ENCODE assay signal across 8 mouse cellular contexts in the genomic region with DNA sequence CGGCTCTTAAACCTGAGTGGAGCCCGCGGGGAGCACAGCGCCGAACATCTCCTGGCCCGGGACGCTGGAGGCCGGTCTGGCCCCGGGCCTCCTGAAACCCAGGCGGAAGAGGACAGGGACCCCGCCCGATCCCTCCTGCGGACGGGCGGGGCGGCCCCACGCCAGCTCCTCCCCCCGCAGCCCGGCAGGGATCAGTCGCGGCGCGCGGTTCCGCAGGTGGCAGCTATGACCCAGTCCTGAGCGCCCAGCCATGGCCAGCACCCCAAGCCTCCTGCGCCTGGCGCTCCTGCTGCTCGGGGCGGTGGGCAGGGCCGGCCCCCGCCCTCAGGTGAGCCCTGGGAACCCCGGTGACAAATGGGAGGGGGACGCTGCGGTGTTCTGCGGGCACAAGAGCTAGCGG. TPM values are rescaled to one million over a fixed set of nuclear protein-coding genes. Genes with fewer than 3 reads are reported as not detected.
A peak's percentile ranks its signal among the peaks of the same experiment; 100 is the strongest.
DNase-seq lines count a peak whose midpoint lies in the region; ATAC-seq lines count a peak whose summit lies in the region.

A gene (plus strand): TSS at position 191 of the 400 bp plus-strand sequence.

- no peak within 1 kb of the TSS for H3K27ac ChIP-seq in kidney, embryonic 16.5 days (ENCODE audit: low read length)
- no peak within 1 kb of the TSS for H3K27ac ChIP-seq in forebrain, embryonic 13.5 days
- H3K27ac ChIP-seq in limb, embryonic 13.5 days = no peak within 1 kb of the TSS
- H3K27ac ChIP-seq in midbrain, embryonic 15.5 days = no peak within 1 kb of the TSS

- H3K36me3 ChIP-seq in kidney, embryonic 16.5 days (ENCODE audit: insufficient read depth, low read length) = no peaks in the 10 kb centered on the region
- no peaks in the 10 kb centered on the region for H3K36me3 ChIP-seq in forebrain, embryonic 13.5 days (ENCODE audit: poor library complexity, severe bottlenecking)
- H3K36me3 ChIP-seq in limb, embryonic 13.5 days = no peaks in the 10 kb centered on the region
- no peaks in the 10 kb centered on the region for H3K36me3 ChIP-seq in midbrain, embryonic 15.5 days (replicated peaks)

- peak within 1 kb of the TSS; percentile 94 for H3K4me2 ChIP-seq in kidney, embryonic 16.5 days (replicated peaks; ENCODE audit: low read depth, low read length)
- peak within 1 kb of the TSS; percentile 96 for H3K4me2 ChIP-seq in forebrain, embryonic 13.5 days
- H3K4me2 ChIP-seq in limb, embryonic 13.5 days (replicated peaks) = peak within 1 kb of the TSS; percentile 89
- peak within 1 kb of the TSS; percentile 90 for H3K4me2 ChIP-seq in midbrain, embryonic 15.5 days

- peak; percentile 83 for ATAC-seq in kidney, embryonic 16.5 days (ENCODE audit: low FRiP score, low TSS enrichment)
- no peak for ATAC-seq in forebrain, embryonic 13.5 days
- no peak for ATAC-seq in limb, embryonic 13.5 days (ENCODE audit: low FRiP score, low read depth)
- no peak for ATAC-seq in midbrain, embryonic 15.5 days (replicated peaks)

- peaks cover 7% of the 10 kb centered on the region; the same call in 1 of the 2 replicates for H3K4me1 ChIP-seq in kidney, embryonic 16.5 days (ENCODE audit: insufficient read depth, low read length)
- H3K4me1 ChIP-seq in forebrain, embryonic 13.5 days = peaks cover 9% of the 10 kb centered on the region
- peaks cover 6% of the 10 kb centered on the region for H3K4me1 ChIP-seq in limb, embryonic 13.5 days
- peaks cover 11% of the 10 kb centered on the region for H3K4me1 ChIP-seq in midbrain, embryonic 15.5 days

- WGBS in kidney, embryonic 16.5 days = under 1% methylated on average over 37 of the region's 37 CpGs
- WGBS in forebrain, embryonic 13.5 days = 2% methylated on average over 32 of the region's 37 CpGs
- WGBS in limb, embryonic 13.5 days = 0% methylated on average over 36 of the region's 37 CpGs
- WGBS in midbrain, embryonic 15.5 days = under 1% methylated on average over 34 of the region's 37 CpGs

- H3K9me3 ChIP-seq in kidney, embryonic 16.5 days (ENCODE audit: low read length) = no peaks in the 10 kb centered on the region
- H3K9me3 ChIP-seq in forebrain, embryonic 13.5 days (replicated peaks) = no peaks in the 10 kb centered on the region
- H3K9me3 ChIP-seq in limb, embryonic 13.5 days = 0 out of 2 replicates have a peak, but pooled peaks cover 3% of the 10 kb centered on the region
- H3K9me3 ChIP-seq in midbrain, embryonic 15.5 days = no peaks in the 10 kb centered on the region

- H3K4me3 ChIP-seq in kidney, embryonic 16.5 days (ENCODE audit: low read length) = peak within 1 kb of the TSS; percentile 54
- H3K4me3 ChIP-seq in forebrain, embryonic 13.5 days = peak within 1 kb of the TSS; percentile 48
- H3K4me3 ChIP-seq in limb, embryonic 13.5 days = peak within 1 kb of the TSS; percentile 50
- H3K4me3 ChIP-seq in midbrain, embryonic 15.5 days = peak within 1 kb of the TSS; percentile 43

- peaks cover 33% of the 10 kb centered on the region for H3K27me3 ChIP-seq in kidney, embryonic 16.5 days (ENCODE audit: insufficient read depth, low read length)
- peaks cover 39% of the 10 kb centered on the region for H3K27me3 ChIP-seq in forebrain, embryonic 13.5 days
- H3K27me3 ChIP-seq in limb, embryonic 13.5 days = peaks cover 93% of the 10 kb centered on the region
- H3K27me3 ChIP-seq in midbrain, embryonic 15.5 days (replicated peaks) = peaks cover 12% of the 10 kb centered on the region

- no peak for DNase-seq in kidney, adult 9 months
- no peak for DNase-seq in urinary bladder, postnatal 25 days (ENCODE audit: low spot score)
- no peak for DNase-seq in urinary bladder, postnatal 14 days (ENCODE audit: low spot score)
- no peak for DNase-seq in B cell, adult 2 months

- H3K9ac ChIP-seq in kidney, embryonic 16.5 days (replicated peaks; ENCODE audit: low read length) = peak within 1 kb of the TSS; percentile 56
- H3K9ac ChIP-seq in forebrain, embryonic 13.5 days = peak within 1 kb of the TSS; percentile 65
- peak within 1 kb of the TSS; percentile 60 for H3K9ac ChIP-seq in limb, embryonic 13.5 days
- H3K9ac ChIP-seq in midbrain, embryonic 15.5 days = peak within 1 kb of the TSS; percentile 43

RNA-seq across cellular contexts. Expression of the gene that starts here (rescaled TPM):
- 0.48 and 0.49 TPM in 2 replicates for polyA plus RNA-seq in kidney, embryonic 16.5 days (2015; fragmentation: Nextera tagmentation; extraction: Ambion mirVana)
- 0.06 TPM in 1 of 2 replicates, not detected in the other for polyA plus RNA-seq in forebrain, embryonic 13.5 days (2015; fragmentation: Nextera tagmentation; extraction: Ambion mirVana)
- polyA plus RNA-seq in limb, embryonic 13.5 days (2015; fragmentation: Nextera tagmentation; extraction: Ambion mirVana) = not detected in 2 replicates
- polyA plus RNA-seq in midbrain, embryonic 15.5 days (2015; fragmentation: Nextera tagmentation; extraction: Ambion mirVana) = 0.71 and 0.75 TPM in 2 replicates

Comparison
In these comparisons a context has a peak if more than half of its experiments do, and no peak if none do; other contexts are left out.
1. Peak in ATAC-seq, H3K4me3 ChIP-seq, H3K9ac ChIP-seq and H3K4me2 ChIP-seq in kidney, embryonic 16.5 days; RNA of the gene not detected or under 1 TPM.